Mouse (Mus musculus) heart, adult 9 months (tissue): ENCODE results near the gene Thbs1.

Experiments
- DNase-seq, 2 experiments: peaks; one replicate each; pipeline ENCODE4 v3.0.0; 2022; ENCODE audit warnings: low spot score in 2 of 2

Gene Thbs1

DNA sequence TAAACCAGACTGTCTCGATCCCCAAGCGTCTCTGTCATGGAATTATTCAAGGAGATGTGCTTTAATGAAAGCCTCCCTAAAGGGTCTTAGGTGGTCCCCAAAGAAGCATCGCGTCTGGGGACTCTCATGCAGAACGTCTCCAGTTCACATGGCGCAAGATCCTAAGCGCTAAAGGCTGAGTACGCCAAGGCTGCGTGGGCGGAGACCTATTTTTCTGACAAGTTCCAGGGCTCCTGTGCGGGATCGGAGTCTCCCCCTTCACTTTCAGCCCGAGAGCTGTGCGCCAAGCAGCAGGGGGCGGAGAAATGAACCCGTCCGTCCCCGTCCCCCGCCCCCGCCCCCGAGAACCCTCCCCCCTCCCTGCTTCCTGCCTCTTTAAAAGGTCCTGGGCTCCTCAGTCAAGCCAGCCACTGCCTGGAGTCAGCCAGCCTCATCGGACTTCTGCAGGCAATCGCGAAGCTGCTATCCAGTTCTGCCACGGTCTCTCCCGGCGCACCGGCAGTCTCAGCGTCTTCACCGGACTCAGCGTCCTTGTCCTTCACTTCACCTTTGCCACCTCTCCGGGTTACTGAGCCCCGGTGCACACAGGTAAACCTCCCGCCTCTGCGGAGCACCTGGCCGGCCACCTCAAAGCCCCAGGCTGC is at the start of gene Thbs1:
Thbs1 (plus strand) TSS at position 389 of the 644 bp plus-strand sequence.
- peak; percentile 65 to 73 for DNase-seq

DNA sequence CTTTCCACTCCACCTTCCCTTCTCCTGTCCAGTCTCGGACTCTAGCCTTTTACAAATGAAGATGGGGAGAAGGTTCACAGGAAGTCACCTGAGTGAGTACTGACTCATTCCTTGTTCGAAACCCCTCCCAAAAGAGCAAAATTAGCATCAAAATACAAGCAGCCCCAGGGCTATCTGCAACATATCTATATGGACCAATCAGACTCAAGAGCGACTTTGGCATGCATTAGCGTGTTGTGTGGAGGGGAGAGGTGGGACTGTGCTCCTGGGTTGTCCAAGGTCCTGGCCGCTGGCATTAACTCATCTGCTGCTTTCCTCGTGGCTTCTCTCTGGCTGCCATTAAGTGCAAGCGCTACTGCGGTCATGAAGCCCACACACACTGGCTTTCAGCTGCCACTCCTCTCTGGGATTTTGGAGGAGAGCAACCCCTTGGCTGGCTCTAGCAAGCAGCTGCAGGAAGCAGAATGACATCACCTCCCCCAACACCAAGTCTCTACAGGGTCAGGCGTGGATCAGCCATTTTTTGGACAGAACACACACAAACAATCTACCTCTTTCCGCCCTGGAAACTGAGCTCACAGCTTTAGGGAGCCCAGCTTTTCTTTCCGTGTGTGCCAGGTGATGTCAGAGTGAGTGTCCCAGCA is 47.4 kb upstream of the Thbs1 start:
- peak; percentile 40 to 50 for DNase-seq

DNA sequence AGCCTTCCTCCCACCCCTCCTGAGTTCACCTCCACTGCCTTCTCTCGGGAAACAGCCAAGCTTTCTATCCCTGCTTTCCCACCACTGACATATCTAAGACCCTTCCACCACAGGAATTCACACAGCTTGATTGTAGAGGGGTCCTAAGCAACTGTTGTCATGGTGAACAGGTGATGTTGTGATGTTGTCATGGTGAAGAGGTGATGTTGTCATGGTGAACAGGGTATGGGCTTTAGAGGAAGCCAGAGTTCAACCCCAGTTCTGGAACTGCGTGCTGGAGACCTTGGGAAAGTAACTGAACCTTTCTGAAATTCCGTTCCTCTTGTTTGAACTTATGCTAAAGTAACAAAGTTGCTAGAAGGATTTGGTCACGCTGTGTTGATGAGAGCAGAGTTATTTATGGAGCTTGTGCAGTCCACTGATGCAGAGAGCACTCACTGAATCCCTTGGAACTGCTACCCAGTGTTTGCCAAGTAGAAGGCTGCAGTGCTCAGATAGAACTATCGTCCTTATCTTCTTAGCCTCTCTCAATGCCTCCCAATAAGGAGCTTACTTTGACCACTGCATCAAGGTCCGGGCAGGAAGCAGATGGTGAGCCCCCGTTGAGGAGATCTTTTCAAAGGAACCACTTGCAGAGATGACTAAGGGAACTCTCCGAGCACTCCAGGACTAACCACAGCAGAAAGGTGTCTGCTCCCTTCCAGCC is 45.5 kb upstream of the Thbs1 start:
- DNase-seq, result no peak

DNA sequence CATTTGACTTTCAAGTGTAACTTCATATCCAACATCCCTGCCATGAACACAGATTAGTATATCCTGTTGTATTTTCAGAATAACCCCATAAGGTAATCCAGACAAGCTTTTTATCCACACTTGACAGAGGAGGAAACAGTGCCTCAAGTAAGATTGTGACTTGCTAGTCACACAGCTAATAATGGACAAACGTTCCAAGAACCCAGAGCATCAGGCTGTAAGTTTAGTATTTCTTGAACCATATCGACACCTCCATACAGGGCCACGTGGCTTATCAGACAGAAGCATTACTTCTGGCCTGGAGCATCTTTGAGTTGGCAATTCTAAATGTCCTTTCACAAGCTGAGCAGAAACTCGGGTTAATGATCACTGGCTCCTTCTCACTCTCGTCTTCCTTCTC is 41.7 kb upstream of the Thbs1 start:
- DNase-seq, result no peak

GRCm38 (mm10) chr2:118072811-118073372 is 38.8 kb upstream of the Thbs1 start:
- DNase-seq, result peak; percentile 26 to 65

GRCm38 (mm10) chr2:118074030-118074429 is 37.6 kb upstream of the Thbs1 start:
- no peak for DNase-seq

GRCm38 (mm10) chr2:118075165-118075564 is 36.5 kb upstream of the Thbs1 start:
- DNase-seq, result no peak

GRCm38 (mm10) chr2:118079131-118079530 is 32.5 kb upstream of the Thbs1 start:
- no peak for DNase-seq

DNA sequence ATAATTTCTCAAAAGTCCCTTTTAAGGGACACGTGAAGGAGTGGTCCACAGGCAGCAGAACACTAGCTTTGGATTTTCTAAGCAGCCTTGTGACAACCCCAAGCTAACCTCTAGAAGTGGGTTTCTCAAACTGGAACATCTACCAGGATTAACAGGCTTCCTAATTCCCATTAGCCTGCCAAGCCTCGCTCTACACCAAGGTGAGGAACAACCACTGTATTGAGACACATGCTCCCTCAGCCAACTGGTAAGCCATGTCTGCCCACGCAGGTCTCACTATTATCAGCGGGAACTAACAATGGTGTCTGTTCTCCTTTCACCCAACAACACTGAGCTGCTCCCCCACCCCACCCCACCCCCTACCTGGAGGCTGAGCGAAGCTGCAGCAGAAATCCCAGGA is 30.1 kb upstream of the Thbs1 start:
- no peak for DNase-seq

DNA sequence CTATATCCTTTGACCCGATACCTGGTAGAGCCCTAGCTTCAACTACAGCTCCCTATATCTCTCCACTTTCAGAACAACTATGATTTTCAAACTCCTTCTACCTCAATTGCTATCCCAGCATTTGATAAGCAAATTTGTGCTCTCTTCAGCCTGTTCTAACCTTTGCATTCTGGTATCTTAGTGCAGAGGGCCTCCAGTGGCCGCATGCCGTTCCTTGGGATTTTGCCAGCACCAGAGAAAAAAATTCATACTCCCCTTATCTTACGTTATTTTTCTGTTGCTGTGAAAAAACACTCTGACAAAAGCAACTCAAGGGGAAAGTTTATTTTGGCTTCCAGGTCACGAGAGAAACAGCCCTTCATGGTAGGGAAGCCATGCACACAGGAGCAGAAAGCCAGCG is 28.0 kb upstream of the Thbs1 start:
- peak; percentile 6 to 28 for DNase-seq

DNA sequence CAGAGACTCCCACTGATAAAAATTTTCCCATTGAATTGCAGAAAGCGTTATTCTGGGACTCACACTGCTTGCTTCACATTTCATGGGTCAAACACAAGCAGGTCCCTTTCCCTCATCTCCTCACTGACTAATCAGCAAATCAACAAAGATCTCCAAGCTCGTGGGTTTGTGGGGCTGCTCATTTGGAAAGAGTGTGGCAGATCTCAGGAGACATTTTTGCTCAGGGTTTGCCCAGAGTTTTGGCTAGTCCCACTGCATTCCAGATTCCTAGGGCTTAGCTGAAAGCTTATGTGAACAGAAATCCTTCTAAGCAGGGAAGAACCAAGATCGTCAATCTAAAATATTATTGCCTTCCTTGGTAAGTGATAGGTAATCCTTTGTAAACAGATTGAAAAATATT is 27.0 kb upstream of the Thbs1 start:
- DNase-seq, result no peak

- DNase-seq, result no peak
Measured at GRCm38 (mm10) chr2:118085647-118086046, 26.0 kb upstream of the Thbs1 start.

- DNase-seq, result no peak
Measured at GRCm38 (mm10) chr2:118087044-118087726, 24.5 kb upstream of the Thbs1 start.

- no peak for DNase-seq
Measured at GRCm38 (mm10) chr2:118091226-118091625, 20.4 kb upstream of the Thbs1 start.

DNA sequence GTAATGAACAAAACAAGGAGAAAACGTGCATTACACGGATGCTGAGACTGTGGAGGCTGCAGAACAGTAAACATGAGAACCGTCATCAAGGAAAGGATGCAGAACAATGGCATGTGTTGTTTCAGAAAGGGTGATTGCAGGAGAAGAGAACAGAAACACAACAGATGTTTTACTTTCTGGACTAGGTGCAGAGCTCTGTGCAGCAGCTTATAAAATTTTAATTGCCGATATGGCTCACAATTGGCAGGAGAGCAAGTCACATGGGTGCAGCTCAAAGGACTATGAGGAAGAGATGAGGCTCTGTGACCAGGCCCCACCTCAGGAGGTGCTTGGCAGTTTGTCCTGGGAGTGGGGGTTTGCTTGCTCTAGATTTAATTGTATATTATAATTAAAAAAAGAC is 12.6 kb upstream of the Thbs1 start:
- no peak for DNase-seq

GRCm38 (mm10) chr2:118102169-118102568 is 9.5 kb upstream of the Thbs1 start:
- DNase-seq, result no peak

GRCm38 (mm10) chr2:118110225-118110915 is 1.3 kb upstream of the Thbs1 start:
- peak; percentile 32 to 59 for DNase-seq

DNA sequence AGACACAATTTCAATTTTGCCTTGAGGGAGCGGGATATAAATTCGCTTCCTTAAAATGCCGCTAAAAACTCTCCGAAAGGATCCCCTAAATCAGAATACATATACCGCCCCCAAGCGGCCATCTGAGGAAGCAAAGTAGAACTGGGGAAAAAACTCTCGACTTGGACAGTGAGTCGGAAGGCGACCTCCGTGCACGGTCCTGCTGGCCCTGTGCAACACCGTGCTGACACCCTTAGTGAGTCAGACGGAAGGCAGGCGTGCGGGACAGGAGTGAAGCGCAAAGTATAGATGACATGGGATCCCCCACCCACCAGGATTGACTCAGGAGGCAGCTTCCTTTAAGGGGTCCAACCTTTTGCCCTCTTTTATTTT is 574 bp upstream of the Thbs1 start:
- DNase-seq, result peak; percentile 78 to 88

DNA sequence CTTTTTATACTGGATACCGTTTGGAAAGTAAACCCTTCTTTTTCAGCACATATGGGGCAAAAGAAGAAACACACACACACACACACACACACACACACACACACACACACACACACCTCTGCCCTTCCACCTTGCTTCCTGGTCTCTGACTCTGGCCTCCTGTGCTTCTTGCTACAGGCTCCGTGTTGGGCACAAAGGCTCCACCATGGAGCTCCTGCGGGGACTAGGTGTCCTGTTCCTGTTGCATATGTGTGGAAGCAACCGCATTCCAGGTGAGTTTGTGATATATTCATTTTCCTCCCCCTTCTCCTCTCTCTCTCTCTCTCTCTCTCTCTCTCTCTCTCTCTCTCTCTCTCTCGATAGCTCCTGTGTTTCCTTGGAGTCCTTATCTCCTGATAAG is 762 bp downstream of the Thbs1 start:
- no peak for DNase-seq

GRCm38 (mm10) chr2:118112846-118113479 is 1.3 kb downstream of the Thbs1 start:
- DNase-seq, result no peak
